Mouse (Mus musculus) right cerebral cortex, postnatal 10 days (tissue): ENCODE measurements around the gene Gm14391.
"Not testable (repeated sequence)": the region's sequence is repeated elsewhere in the genome, so short reads cannot be mapped to it uniquely, and the experiment has no call there.

Experiments used
- DNase-seq, 2 experiments: peaks; one replicate each; pipeline ENCODE4 v3.0.0; 2021; ENCODE audit warnings: low spot score in 2 of 2

Gm14391 gene

DNA sequence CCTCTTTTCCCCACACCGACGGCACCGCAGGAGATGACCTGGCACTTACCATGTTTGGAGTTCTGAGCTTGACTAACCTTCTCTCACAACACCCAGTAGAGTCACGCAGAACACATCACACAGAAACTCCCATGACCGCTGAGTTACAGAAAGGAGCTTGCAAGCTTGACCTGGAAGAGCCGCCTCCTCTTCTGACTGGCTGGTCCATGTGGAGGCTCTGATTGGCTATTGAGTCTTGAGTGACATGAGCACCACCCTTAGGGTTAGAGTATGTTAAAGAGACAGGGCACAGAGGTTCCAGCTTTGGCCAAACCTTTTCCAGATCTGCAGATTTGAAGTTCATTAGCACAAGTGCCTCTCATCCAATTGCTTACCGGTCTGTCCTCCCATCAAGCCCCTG, at the start of gene Gm14391:
Gene Gm14391 (minus strand): TSS at position 186 of the 400 bp plus-strand sequence.
- DNase-seq = not testable (repeated sequence)

- not testable (repeated sequence) for DNase-seq
Measured at GRCm38 (mm10) chr2:175179008-175179407, 27.7 kb downstream of the Gm14391 start.

DNA sequence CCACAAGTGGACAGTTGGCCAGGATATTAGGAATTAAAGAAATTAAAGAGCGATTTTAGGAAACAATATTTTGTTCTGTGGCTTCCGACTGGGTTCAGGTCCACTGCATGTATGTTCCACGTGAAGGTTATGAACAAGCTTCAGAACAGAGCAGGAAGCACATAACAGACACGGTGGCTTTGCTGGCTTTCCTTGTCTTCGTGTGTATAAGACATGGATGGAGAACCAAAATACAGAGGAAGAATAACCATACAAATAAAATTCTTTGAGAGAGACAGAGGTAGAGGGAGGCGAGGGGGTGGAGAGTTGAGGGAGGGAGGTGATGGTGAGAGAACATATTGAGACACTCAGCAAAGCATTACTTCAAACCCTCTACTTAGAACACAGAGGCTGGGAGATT, 30.4 kb downstream of the Gm14391 start:
- no peak for DNase-seq

DNA sequence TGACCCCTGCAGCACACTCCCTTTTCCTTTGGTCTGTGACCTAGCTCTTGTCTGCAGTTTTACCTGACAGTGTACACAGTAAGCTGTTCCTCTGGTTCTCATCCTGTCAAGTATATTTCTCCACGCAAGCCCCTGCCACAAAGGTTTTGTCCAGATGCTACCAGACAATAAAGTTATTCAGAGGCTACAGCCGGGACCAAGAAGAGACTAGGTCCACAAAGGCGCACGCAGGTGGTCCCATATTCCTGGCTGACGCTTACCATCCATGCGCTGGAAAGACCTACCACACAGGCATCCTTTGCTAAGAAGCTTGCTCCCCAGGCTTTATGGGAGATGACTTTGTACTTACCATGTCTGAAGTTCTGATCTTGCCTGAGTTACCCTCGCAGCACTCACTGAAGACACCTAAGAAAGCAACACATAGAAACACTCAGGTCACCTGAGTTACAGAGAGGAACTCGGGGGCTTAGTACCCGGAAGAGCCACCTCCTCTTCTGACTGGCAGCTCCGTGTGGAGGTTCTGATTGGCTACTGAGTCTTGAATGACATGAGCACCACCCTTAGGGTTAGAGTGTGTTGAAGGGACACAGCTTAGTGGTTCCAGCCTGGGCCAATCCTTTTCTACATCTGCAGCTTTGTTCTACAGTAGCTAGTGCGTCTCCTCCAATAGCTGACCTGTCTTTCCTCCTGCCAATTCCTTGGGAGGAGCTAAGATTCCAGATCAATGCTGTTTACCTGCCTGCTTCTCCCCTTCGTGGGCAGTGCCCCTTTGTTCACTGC, 31.1 kb downstream of the Gm14391 start, which contains the start of gene Gm14443:
Gene Gm14443 (minus strand): TSS at position 471 of the 780 bp plus-strand sequence.
- DNase-seq = not testable (repeated sequence)

GRCm38 (mm10) chr2:175174058-175174457, 32.7 kb downstream of the Gm14391 start:
- DNase-seq = not testable (repeated sequence)

- DNase-seq = not testable (repeated sequence)
Measured at GRCm38 (mm10) chr2:175172906-175173595, 33.7 kb downstream of the Gm14391 start.

GRCm38 (mm10) chr2:175172123-175172522, 34.6 kb downstream of the Gm14391 start:
- DNase-seq = no peak

- DNase-seq = not testable (repeated sequence)
Measured at GRCm38 (mm10) chr2:175166870-175167269, 39.8 kb downstream of the Gm14391 start.

DNA sequence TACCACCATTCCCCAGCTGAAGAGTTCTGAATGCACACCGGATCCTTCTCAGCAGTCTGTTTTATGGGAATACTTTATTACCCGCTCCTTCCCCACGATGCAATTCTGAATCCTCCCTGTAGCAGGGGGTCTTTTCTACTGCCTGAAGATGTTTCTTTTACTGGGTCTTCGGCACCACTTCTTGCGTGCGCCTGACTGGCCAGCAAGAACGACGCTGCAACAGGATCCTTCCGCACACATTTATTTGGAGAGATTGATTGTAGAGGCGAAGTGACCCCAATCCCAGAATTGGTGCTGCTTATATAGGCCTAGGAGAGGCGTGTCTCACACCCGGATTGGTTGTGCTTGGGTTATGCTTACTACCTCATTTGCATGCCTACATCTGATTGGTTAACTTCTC, 41.6 kb downstream of the Gm14391 start:
- not testable (repeated sequence) for DNase-seq

- DNase-seq = not testable (repeated sequence)
Measured at GRCm38 (mm10) chr2:175161438-175161837, 45.3 kb downstream of the Gm14391 start.

DNA sequence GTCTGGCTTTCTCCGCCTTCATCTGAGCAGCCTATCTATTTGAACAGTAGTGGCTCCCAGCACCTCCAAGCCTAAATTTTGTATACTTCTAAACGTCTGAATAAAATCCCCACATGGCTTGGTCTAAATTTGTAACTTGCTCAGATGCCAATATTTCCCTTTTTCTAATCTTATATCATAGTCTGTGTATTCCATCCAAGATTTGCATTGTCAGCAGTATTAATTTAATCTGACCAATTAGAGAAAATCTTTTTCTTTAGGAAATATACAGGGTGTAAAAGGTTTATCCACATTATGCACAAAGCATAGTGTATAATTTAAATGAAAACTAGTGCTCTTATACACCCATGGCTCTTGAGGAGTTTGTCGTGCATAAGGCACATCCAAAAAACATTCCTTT, 48.1 kb downstream of the Gm14391 start:
- no peak for DNase-seq

GRCm38 (mm10) chr2:175156696-175157095, 50.0 kb downstream of the Gm14391 start:
- no peak for DNase-seq

DNA sequence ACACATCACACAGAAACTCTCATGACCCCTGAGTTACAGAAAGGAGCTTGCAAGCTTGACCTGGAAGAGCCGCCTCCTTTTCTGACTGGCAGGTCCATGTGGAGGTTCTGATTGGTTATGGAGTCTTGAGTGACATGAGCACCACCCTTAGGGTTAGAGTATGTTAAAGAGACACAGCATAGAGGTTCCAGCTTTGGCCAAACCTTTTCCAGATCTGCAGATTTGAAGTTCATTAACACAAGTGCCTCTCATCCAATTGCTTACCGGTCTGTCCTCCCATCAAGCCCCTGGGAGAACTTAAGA, 64.8 kb downstream of the Gm14391 start, which contains the start of gene Gm14399:
Gene Gm14399 (minus strand): TSS at position 20 of the 303 bp plus-strand sequence.
- DNase-seq = not testable (repeated sequence)

DNA sequence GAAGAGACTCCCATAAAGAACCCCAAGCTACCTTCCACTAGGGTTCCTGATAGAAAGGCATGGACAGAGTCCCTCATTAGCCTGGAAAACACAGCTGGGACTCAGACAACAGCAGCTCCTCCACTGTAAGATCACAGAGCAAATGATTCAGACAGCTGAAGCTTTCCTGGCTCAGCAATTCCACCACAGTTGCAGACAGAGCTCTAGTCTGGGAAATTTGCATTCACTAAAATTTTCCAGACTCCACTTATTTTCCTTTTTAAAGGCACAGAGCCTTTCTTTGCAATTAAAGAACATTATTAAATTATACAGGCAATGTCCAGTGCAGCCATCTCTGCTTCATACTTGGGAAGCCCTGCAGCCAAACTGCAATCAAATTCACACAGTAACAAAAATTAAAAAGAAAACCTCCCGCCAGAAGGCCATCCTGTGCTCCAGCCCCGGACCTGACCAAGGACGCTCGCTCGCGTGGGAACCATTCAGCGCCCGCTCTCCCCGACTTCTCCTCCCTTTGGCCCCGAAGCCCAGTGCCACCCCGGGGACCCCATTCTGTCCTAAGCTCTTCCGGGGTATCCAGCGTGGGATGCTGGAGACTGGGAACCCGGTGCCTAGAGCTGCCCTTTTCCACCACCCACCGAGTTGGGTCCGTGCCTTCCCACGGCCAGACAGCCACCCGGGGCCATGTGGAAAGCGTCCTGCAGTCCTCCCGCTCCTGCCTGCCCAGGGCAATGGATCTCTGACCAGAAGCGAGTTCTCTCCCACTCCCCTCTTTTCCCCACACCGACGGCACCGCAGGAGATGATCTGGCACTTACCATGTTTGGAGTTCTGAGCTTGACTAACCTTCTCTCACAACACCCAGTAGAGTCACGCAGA, 65.4 kb downstream of the Gm14391 start:
- DNase-seq = peak in 1 of 2 experiments; percentile 29
